Mouse (Mus musculus) inflammation-experienced regulatory T-cells, adult 6 months (primary cell): Measurements from ENCODE around the gene Slc25a16. TPM values are rescaled to one million over a fixed set of nuclear protein-coding genes. Genes with fewer than 3 reads are reported as not detected.
A peak's percentile ranks its signal among the peaks of the same experiment; 100 is the strongest.

Experiments used
- ATAC-seq: one replicate; pipeline ENCODE4 v1.8.0; 2017
- polyA plus RNA-seq, 3 experiments: library from polyadenylated mRNA; unstranded; fragments of 100-300 nt; shearing (Covaris generic); gene quantifications; one replicate each; pipeline ENCODE4 v1.2.1; 2017

The Slc25a16 gene
- 1 to 10 TPM; 2.9 to 5.1 (median 3.1) TPM for polyA plus RNA-seq

DNA sequence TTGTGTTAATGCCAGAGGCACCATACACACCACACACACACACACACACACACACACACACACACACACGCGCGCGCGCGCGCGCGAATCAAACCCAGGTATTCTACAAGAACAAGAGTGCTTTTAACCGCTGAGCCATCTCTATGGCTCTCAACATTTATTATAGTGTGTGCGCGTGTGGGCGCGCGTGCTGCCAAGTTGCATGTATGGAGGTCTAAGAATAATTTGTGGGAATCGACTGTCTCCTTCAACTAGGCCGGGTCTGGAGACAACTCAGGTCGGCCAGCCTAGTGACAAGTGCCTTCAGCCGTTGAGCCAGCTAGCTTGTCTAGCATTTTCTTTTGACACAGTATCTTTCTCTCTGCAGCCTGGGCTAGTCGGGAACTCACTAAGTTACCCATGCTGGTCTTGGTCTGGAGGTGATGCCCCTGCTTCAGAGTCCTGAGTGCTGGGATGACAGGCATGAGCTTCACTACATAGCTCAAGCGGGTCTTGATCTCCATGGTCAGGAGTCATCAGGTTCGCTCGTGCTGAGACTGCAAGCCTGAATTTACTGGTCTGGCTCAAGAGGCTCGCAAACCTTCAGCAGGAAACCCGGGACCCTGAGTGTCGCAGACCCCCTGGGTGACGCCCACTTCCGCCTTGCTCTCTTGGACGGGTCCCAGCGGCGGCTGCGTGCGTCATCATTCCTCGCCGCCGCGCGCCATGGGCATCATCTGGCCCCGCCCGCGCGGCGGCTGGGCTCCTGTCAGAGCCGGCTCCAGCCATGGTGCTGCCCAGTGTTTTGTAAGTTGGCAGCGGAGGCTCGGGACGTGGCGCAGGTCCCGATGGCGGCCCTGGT is at the start of gene Slc25a16:
Gene Slc25a16 (plus strand): TSS at position 709 of the 841 bp plus-strand sequence.
- ATAC-seq: peak; percentile 95

DNA sequence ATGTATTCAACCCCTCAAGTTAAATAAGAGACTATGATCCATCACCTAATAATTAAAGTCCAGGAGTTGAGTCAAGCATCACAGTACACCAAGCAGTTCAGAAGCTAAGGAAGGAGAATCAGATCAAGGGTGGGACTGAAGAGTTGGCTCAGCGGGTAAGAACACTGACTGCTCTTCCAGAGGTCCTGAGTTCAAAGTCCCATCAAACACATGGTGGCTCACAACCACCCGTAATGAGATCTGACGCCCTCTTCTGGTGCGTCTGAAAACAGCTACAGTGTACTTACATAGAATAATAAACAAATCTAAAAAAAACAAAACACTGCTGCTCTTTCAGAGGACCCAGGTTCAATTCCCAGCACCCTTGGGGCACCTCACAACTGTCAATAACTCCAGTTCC is 45.6 kb upstream of the Slc25a16 start:
- no peak for ATAC-seq

DNA sequence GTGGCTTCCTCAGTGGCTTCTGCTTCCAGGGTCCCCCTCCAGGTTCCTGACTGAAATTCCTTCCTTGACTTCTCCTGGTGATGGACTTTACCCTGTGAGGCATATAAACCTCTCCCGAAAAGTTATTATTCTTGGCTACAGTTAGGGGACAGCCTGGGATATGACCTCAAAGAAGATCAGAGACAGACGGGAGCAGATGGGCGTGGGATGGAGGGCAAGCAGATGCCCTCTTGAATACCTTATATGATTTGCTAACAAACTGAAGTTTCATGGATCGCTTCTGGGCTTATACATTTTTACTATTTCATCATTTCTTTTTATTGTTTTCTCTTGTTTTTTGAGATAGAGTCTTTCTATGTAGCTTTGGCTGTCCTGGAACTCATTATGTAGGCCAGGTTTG is 44.9 kb upstream of the Slc25a16 start:
- no peak for ATAC-seq

DNA sequence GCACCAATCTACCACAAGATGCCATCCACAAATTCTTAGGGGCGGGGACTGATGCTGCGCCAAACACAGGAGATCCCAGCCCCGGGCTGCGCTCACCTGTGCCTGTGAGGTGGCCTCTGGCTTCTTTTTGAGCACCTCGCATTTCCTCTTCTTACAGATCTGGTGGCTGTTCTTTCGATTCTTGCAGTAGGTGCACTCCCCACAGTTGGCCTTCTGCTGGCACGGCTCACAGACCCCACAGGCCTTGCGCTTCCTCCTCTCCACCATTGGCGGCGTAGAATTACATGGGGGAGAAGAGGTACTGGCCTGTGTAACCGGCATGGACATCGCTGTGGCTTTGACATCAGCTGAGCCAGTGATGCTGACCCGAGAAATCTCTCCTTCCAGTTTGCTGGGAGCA is 42.4 kb upstream of the Slc25a16 start:
- ATAC-seq: no peak

DNA sequence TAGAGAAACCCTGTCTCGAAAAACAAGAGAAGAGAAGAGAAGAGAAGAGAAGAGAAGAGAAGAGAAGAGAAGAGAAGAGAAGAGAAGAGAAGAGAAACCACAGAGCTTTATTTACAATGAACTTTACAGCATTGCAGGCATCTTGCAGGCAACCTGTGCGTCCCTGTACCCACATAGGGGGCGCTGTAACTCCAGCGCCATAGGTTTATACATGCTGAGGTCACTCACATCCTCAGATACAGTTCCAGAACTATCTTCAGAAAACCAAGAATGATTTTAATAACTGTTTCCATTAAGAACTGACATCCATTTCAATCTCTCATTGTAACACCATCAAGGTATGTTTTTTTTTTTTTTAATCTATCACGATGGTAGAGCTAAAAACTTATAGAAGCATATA is 39.2 kb upstream of the Slc25a16 start:
- ATAC-seq: no peak

DNA sequence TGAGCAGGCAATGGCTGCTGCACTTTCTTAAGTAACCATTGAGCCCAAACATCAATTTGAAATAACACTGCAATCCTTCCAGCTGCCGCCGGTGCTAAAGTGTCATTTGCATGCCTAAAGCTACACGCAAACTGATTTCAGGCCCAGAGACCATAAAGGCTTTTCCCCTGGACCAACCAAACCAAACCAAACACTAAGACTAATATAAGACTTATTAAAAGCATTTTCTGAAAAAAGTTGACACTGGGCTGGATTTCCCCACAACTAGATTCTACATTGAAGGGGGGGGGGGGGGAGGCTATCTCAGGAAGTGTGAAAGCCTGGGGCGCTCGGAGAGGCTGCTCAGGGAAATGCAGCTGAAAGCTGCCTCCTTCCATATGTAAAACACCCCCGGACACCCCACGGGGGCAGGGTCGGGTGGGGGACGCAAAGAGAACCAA is 36.5 kb upstream of the Slc25a16 start:
- ATAC-seq: peak; percentile 38

DNA sequence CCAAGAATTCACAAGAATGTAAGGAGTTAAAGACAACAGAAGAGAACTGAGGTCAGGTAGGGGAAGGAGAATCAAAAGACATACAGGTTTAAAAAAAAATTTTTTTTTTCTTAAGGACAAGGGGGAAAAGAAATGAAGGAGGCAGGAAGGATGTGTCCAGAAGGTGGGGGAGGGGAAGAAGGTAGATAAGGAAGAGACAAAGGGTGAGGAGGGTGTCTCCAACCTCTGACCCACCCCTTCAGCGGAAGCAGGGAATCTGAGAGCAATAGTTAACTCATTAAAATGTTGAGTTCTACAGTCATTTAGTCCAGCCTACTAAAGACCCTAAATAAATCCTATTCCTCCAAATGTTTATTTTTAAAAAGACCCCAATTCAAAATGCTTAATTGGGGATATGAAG is 35.9 kb upstream of the Slc25a16 start:
- no peak for ATAC-seq

DNA sequence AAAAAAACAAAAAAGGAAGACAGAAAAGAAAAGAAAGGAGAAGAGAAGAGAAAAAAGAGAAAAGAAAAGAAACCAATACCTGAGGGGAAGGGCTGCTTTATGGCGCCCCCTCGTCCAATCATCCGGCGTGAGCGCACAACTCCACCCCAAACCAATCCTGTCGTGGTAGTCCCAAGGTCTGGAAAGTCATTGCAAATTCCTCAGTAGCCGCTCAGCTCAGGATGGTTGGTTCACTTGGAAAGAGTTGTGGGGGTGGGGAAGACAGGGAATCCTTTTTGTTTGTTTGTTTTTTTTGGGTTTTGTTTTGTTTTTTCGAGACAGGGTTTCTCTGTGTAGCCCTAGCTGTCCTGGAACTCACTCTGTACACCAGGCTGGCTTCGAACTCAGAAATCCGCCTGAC is 35.0 kb upstream of the Slc25a16 start:
- ATAC-seq: no peak

DNA sequence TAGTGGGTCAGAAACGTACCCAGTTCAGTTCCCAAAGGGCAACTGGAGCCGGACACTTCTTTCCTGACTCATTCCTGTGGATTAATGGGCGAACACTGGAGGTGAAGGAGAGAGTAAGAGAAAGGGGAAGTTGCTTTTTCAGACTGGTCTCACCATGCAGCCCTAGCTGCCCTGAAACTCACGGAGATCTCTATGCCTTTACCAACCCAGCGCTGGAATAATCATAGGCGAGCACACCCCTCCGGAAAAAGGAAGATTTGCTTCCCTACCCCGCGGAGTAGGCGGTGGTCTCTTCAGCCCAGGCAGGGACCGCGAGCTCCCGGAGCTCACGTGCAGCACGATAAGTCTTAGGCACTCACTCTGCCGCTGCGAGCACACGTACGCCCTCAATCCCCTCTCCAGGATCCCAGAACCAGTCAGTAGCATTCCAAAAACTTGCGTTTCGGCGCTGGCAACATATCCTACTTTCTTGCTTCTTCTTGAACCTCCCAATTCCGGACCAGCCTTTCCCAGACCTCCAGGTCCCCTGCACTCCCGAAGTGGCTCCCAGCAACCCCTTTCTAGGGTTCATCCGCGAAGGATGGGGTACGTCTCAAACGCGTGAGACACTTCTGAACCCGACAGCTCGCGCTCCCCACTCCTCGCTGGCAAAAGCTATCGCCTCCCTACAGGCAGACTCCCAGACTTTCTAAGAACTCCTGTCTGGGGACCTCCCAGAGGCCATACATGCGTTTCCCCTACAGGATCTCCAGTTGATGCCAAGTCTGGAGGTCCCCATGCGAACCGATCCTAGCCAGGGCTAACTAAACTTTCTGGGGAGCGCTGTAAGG is 34.2 kb upstream of the Slc25a16 start:
- ATAC-seq: peak; percentile 19

DNA sequence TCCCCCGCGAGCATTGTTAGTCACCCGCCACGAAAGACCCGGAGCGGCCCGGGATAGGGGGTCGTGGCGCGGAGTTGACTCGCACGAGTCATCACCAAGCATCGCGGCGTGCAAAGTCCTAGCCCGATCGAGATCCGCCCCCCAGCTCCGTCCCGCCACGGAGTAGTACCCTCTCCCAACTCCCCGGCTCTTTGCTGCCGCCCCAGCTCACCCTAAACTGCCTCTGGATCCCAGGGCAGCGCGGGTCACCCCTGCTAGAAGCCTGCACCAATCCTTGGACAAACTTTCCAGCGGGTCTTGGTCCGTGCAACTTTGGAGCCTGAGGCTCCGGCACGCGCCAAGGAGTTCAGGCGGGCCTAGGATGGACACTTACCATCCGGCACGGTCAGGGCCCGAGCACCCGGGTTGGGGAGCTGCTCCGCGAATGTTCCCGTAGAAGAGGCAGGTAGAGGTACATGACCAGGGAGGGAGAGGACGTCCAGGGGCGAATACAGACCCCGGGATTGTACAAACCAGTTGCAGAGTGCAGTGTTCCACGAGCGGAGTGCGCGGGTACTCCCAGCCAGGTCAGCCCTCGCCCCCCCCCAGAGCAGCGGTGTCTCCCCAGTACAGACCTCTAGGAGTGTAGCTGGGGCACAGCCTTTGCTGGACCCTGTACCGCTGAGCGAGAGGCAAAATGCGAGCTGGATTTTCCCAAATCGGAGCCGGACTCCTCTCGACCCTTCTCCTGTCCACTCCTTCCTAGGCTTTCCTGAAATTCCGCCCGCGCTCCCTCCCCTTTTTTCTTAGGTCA is 33.4 kb upstream of the Slc25a16 start:
- peak; percentile 32 for ATAC-seq

DNA sequence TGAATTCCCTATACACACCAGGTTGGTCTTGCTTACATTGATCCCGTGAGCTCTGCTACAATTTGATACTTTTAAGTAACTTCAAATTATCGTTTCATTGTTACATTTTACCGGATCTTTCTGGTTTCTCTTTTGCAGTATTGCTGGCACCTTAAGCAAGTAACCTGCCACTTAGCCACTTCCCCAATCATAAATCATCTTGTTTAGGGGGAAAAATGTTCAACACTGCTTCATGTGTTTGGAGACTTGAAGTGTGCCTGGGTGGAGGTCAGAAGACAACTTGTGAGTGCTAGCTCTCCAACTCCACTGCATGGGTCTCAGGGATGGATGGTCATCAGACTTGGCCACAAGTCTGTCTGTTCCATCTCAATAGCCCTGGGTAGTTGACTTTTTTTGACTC is 29.4 kb upstream of the Slc25a16 start:
- no peak for ATAC-seq

DNA sequence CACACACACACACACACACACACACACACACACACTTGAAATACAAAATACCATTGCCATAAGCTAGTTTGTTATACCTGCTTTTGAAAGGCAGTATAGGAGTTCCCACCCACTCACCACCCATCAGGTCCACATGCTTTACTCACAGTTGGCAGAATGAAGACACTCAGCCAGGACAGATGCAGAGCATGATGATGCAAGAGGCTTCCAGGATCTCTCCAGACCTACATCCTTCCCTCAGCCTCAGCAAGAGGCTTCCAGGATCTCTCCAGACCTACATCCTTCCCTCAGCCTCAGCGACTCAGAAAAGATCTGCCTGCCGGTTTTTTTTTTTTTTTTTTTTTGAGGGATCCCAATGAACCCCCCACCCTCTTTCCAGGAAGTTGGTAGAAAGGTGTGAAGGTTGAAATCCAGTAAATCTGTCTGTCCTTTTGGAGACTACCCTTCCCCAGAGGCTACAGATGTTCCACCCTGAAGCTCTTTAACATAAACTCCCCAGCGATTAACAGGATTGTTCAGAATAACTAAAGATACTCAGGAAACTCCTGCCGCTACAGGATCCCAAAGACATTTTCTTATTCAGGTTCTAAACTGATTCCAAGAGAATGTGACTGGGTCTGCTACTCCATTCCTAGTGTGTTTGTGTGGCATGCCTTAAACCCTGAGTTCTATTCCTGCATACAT is 27.7 kb upstream of the Slc25a16 start:
- no peak for ATAC-seq

DNA sequence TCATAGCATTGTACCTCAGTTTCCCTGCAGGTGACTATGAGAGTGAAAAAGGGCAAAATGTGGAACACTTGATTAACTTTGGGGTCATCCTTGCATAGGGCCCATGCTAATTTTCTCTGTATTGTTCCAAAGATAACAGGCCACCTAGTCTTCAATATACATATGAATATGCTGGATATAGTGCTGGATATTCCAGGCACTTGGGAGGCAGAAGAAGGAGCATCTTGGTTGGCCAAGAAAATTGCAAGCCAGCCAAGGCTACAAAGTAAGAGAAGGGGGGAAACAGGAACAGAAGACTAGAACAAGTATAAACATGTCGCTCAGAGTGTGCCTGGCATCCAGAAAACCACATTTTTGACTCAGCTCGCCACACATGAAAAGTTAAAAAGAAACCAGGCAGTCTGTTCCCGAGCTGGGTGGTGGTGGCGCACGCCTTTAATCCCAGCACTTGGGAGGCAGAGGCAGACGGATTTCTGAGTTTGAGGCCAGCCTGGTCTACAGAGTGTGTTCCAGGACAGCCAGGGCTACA is 27.0 kb upstream of the Slc25a16 start:
- ATAC-seq: no peak

DNA sequence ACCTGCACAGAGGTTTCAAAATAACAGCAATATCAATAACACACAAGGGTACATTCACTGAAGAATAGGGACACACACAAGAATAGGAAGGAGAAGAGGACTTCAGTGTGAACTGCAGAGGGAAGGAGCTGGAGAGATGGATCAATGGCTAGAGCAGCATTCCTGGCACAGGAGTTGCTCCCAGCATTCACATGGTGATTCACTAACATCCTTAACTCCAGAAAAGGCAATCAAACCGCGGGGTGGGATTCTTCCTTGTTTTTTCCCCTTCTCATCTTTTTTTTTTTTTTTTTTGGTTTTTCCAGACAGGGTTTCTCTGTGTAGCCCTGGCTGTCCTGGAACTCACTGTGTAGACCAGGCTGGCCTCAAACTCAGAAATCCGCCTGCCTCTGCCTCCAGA is 26.0 kb upstream of the Slc25a16 start:
- no peak for ATAC-seq

DNA sequence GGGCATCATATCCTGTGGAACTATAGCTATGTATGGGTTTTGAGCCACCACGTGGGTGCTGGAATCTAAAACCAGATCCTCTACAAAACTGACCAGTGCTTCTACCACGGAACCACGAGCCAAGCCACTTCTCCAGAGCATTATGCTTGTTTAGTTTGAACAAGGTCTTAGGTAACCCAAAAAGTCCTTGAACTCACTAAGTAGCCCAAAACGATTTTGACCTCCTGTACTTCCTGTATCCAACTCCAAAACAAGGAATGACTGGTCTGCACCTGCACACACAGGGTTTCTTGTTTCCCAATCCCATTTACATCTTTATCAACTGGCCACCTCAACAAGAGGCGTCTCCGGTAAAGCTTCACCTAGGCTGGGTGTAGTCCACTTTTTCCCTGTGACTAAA is 25.0 kb upstream of the Slc25a16 start:
- no peak for ATAC-seq

DNA sequence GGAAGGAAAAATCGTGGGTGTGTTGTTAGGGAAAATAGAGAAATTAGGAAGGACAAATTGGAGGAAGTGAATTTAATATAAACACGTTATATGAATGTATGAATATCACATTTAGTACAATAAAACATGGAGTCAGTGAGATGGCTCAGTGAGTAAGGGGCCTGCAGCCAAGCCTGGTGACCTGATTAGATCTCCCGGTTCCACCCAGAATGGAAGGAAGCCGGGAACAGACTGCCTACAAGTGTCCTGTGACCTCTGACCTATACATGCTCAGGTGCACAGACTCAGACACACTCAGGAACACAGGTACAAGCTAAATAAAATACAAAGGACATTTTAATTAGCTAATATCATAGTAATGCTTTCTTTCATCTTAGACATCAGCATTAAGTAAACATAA is 24.4 kb upstream of the Slc25a16 start:
- no peak for ATAC-seq

DNA sequence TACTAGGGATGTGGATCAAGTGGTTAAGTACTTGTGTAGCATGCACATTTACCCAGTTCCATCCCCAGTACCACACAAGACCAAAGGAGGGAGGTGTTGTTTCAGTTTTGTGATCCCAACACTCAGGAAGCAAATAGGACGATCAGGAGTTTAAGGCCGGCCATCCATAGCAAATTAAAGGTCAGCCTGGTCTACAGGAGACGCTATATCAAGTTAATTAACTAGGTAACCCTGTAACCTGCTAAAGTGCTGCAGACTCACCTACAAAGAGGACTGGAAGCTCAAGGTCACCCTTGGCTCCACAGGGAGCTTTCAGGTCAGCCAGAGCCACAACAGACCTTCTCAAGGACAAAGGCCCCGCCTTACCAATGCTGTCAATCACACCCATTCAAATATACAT is 23.7 kb upstream of the Slc25a16 start:
- ATAC-seq: no peak

DNA sequence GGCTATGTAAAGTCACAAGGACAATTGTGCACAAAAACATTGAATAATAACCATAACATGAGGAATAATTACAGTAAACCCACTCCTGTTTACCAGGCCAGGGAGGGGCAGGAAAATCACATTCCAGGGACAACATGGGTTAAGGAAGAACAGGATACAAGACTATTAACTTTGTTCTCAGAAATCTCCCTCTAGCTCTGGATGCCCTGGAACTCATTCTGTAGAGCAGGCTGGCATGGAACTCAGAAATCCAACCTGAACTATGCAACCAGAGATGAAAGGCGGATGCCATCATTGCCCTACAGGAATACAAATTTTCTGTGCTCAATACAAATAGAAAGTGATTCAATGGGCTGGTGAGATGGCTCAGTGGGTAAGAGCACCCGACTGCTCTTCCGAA is 23.0 kb upstream of the Slc25a16 start:
- no peak for ATAC-seq

DNA sequence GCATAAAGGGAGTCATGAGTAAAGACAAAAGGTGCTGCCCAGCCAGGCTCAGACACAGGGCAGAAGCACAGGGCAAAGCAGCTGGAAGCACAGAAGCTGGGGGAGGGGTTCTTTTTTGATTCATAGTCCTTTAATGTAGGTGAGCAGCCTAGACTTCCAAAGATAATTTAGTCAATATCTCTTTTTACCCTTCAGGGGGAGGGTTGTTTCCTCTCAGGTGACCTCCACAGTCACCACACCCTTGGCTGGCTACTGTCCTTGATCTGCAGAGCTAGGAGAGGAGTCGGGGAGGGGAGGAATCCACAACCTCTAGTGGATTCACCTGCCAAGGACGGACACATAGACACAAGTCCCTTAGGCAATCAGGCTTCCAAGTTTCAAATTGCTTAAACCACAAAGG is 22.4 kb upstream of the Slc25a16 start:
- no peak for ATAC-seq

DNA sequence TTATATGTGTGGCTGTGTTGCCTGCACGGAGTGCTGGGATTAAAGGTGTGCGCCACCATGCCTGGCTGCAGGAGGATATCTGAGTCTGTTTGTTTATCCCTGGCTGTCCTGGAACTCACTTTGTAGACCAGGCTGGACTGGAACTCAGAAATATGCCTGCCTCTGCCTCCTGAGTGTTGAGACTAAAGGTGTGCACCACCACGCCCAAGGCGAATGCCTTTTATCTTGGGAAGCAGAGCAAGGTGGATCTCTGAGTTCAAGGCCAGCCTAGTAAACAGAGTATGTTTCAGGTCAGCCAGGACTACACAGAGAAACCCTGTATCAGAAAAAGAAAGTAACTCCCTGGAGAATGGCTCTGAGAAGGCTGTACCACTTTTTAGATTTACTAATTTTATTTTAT is 20.3 kb upstream of the Slc25a16 start:
- ATAC-seq: no peak

DNA sequence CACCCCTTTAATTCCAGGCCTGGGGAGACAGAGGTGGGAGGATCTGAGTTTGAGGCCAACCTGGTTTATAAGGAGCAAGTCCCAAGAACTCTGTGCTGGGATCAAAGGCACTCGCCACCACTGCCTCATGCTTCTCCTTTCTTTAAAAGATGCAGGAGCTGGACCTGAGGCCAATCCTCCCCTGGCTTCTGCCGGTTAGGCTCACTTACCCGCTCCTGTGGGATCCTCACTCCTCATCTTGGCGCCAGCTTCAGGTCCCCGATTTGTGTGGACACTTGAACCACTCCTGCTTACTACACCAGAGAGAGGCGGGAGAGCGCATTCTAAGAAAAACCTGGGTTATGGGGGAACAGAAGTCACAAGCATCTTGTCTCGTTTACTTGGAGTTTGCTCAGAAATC is 18.6 kb upstream of the Slc25a16 start:
- ATAC-seq: no peak

DNA sequence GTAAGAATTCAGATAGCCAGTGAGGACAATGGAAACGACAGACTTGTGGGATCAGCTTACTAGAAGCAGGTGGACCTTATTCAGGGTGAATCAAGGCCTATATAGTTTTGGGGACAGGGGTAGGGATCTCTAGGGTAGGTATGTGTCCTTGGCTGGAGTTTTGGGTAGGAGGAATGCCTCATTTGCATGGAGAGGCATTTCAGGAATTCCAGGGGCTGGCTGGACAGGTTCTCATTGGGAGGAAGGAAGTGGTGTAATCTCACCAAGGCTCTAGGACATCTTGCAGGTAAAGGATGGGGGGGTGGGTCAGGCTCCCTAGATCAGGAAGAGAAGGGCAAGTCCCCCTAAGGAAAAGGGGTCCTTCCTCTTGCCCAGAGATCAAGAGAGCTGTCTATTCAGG is 17.6 kb upstream of the Slc25a16 start:
- ATAC-seq: no peak
